8 mouse cellular contexts compared by ENCODE assay signal in genomic region chr12:73110431-73111111, GRCm38 (mm10). TPM values are rescaled to one million over a fixed set of nuclear protein-coding genes. Genes with fewer than 3 reads are reported as not detected.
DNase-seq lines count a peak whose midpoint lies in the region; ATAC-seq and TF ChIP-seq lines count a peak whose summit lies in the region.

No protein-coding gene starts in this region.

- H3K79me2 ChIP-seq in myocyte (ENCODE audit: control insufficient read depth, insufficient read depth): peaks cover 73% of the 10 kb centered on the region

- H3K4me1 ChIP-seq in brown adipose tissue, adult 24 weeks (ENCODE audit: control insufficient read depth, insufficient read depth, insufficient read length, low read length): peaks cover 4% of the 10 kb centered on the region; the same call in 1 of the 2 replicates

- peak; percentile 52 for TF ChIP-seq POLR2A in myocyte (IDR thresholded peaks at IDR 0.05; ENCODE audit: insufficient read length, low read depth)

- H3K4me3 ChIP-seq in brown adipose tissue, adult 24 weeks (ENCODE audit: insufficient read depth, low read depth, low read length): peak overlapping the region; percentile 71
- H3K4me3 ChIP-seq in myocyte: peak overlapping the region; percentile 99

- H3ac ChIP-seq in myocyte (ENCODE audit: control insufficient read depth, insufficient read length): peak overlapping the region; percentile 93

- no peak overlapping the region for H3K27ac ChIP-seq in brown adipose tissue, adult 24 weeks (replicated peaks; ENCODE audit: low read depth, low read length)

- peak; percentile 9 for DNase-seq in ovary, postnatal 36 days (ENCODE audit: low spot score)
- no peak for DNase-seq in ovary, adult 18-20 months (ENCODE audit: low spot score)
- peak; percentile 32 to 57 for DNase-seq in kidney, postnatal 36 days
- no peak for DNase-seq in spleen, postnatal 14 days (ENCODE audit: low spot score in 2 of 2)

- no peaks in the 10 kb centered on the region for H3K27me3 ChIP-seq in myocyte (ENCODE audit: control insufficient read depth, insufficient read depth, insufficient read length)

- H3K4me2 ChIP-seq in myocyte (ENCODE audit: low read depth): peak overlapping the region; percentile 80

- peaks cover 14% of the 10 kb centered on the region for H3K36me3 ChIP-seq in myocyte (ENCODE audit: control insufficient read depth, insufficient read depth)

- peak; percentile 25; the same call in 1 of the 2 replicates for ATAC-seq in granulocyte monocyte progenitor cell, adult 5-6 weeks (replicated peaks; ENCODE audit: poor library complexity, severe bottlenecking)
- ATAC-seq in cerebellum, adult (ENCODE audit: insufficient number of reproducible peaks, low FRiP score, low TSS enrichment): no peak

TF ChIP-seq in myocyte, 11 proteins besides CTCF, POLR2A, EP300 and RAD21:
- TF ChIP-seq USF1 (IDR thresholded peaks at IDR 0.05; ENCODE audit: low read depth): no peak
- TF ChIP-seq MYOG (IDR thresholded peaks at IDR 0.05; ENCODE audit: control insufficient read depth in 1 of 3, insufficient read depth in 1 of 3, insufficient read length in 2 of 3, low read depth in 2 of 3): peak in 2 of 3 experiments; percentile 20 to 60
- no peak for TF ChIP-seq MAX (IDR thresholded peaks at IDR 0.05; ENCODE audit: low read depth)
- TF ChIP-seq POLR2AphosphoS2 (IDR thresholded peaks at IDR 0.05; ENCODE audit: insufficient read length, low read depth): peak; percentile 34
- TF ChIP-seq SRF (IDR thresholded peaks at IDR 0.05; ENCODE audit: control insufficient read depth, insufficient read length, low read depth): no peak
- no peak for TF ChIP-seq TCF12 (IDR thresholded peaks at IDR 0.05; ENCODE audit: insufficient read depth, poor library complexity, severe bottlenecking)
- no peak for TF ChIP-seq TCF3 (IDR thresholded peaks at IDR 0.05; ENCODE audit: insufficient read length, low read depth)
- no peak for TF ChIP-seq CEBPB (IDR thresholded peaks at IDR 0.05; ENCODE audit: insufficient read depth, poor library complexity, severe bottlenecking)
- no peak for TF ChIP-seq E2F4 (IDR thresholded peaks at IDR 0.05; ENCODE audit: insufficient read depth)
- TF ChIP-seq MYOD1 (IDR thresholded peaks at IDR 0.05; ENCODE audit: control insufficient read depth in 1 of 3, insufficient read length in 2 of 3, low read depth in 2 of 3): peak in 2 of 3 experiments; percentile 43 to 71
- no peak for TF ChIP-seq REST (IDR thresholded peaks at IDR 0.05; ENCODE audit: insufficient read depth, insufficient read length)

RNA-seq across cellular contexts. Expression of gene Six4, which starts 2.7 kb away (rescaled TPM):
- 0.79 and 0.92 TPM in 2 replicates for polyA plus RNA-seq in brown adipose tissue, adult 24 weeks (2012; ENCODE audit: insufficient read depth, insufficient read length, missing spikeins)
- not detected in 2 replicates for total RNA-seq in granulocyte monocyte progenitor cell, adult 5-6 weeks (2014; fragmentation: Nextera tagmentation)
- not detected in 2 replicates for total RNA-seq in granulocyte monocyte progenitor cell, adult 5-6 weeks (2017)
- polyA plus RNA-seq in myocyte (2012; fragmentation: generic; extraction: Trizol): 4.9 TPM

RNA-seq across cellular contexts. Expression of gene Mnat1, which starts 12.9 kb away (rescaled TPM):
- 20.6 and 25.7 TPM in 2 replicates for polyA plus RNA-seq in brown adipose tissue, adult 24 weeks (2012; ENCODE audit: insufficient read depth, insufficient read length, missing spikeins)
- total RNA-seq in granulocyte monocyte progenitor cell, adult 5-6 weeks (2014; fragmentation: Nextera tagmentation): 13.5 and 28.0 TPM in 2 replicates
- 34.0 and 44.5 TPM in 2 replicates for total RNA-seq in granulocyte monocyte progenitor cell, adult 5-6 weeks (2017)
- 30.4 TPM for polyA plus RNA-seq in myocyte (2012; fragmentation: generic; extraction: Trizol)

RNA-seq across cellular contexts. Expression of gene Six1, which starts 56.9 kb away (rescaled TPM):
- polyA plus RNA-seq in brown adipose tissue, adult 24 weeks (2012; ENCODE audit: insufficient read depth, insufficient read length, missing spikeins): 14.0 and 20.7 TPM in 2 replicates
- not detected in 2 replicates for total RNA-seq in granulocyte monocyte progenitor cell, adult 5-6 weeks (2014; fragmentation: Nextera tagmentation)
- 0.30 TPM in 1 of 2 replicates, not detected in the other for total RNA-seq in granulocyte monocyte progenitor cell, adult 5-6 weeks (2017)
- polyA plus RNA-seq in myocyte (2012; fragmentation: generic; extraction: Trizol): 71.7 TPM

Comparison
In these comparisons a context has a peak if more than half of its experiments do, and no peak if none do; other contexts are left out.
1. DNase-seq: peak in ovary, postnatal 36 days (single experiment) and kidney, postnatal 36 days (2 of 2); none in ovary, adult 18-20 months (single experiment) and spleen, postnatal 14 days (0 of 2).